Mouse (Mus musculus): ENCODE measurements around the gene Pabpn1l.
A peak's percentile ranks its signal among the peaks of the same experiment; 100 is the strongest.

Gene Pabpn1l

GRCm38 (mm10) chr8:122616181-122616905, 6.2 kb downstream of the Pabpn1l start:
- no peak for DNase-seq (ENCODE audit: low spot score)

DNA sequence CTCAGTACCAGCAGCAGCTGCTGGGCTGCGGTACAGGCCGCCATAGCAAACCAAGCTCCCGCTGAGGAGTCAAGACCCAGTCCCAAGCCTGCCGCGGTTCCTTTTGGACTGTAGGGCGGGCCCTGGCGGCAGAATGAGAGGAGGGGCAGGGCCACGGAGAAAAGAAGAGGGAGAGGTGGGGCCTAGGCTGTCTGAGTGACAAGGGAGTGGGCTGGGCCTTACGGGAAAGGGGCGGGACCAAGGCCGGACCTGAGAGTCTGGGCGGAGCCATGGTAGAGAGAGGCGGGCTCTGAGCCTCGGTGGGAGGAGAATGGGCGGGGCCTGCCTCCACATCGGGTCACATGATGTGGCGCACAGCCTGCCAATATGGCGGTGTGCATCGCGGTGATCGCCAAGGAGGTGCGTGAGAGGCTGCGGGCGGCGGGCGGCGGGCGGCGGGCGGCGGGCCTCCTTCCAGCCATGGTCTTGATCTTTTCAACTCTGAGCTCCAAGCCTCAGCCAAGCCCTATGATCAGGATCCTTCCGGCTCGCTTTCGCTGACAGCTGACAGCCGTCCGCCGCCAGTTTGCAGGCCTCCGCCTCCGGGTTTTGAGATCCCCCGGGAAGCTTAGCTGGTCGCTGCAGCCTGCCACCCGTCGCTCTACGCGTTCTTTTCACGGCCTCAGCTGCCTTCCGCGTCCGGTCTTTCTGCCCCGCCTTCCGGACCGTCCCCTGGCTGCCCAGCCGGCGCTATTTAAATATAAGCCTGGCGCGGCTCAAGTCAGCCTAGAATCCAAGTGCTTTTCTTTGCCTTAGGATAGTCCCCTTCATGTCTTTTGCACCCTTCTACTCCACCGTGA, 11.0 kb downstream of the Pabpn1l start, which contains the start of the genes Galns and Trappc2l:
TSS of gene Galns (minus strand) at position 169 of the 839 bp plus-strand sequence.
TSS of gene Trappc2l (plus strand) at position 346 of the 839 bp plus-strand sequence.
- peak; percentile 98 for DNase-seq (ENCODE audit: low spot score)

DNA sequence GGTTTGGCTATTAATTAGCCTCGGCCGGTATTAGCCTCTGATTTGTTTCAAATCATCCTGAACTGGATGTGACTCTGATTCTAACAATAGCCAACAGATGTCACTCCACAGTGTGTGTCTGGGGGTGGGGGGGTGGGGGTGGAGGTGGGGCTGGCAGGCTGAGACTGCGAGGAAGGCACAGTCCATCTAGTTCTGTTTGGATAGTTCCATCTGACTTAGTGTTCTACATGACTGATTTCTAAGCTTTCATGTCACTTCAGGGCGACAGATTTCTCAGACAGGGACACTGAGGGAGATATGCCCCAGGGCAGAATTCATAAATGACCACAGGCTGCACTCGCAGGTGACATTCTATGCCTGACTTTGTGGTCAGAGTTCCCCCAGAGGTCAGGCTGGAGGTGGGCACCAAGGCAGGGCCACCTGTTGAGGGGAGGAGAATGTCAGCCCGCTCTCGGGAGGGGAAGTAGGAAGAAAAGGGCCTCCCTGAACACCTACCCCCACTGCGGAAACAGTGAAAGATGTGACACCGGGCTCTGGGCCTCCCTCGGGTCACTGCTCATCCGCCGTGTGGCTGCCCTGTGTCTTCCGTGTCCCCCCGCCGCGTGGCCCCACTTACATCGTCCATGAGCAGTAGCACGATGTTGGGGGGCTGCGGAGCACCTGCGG, 11.8 kb downstream of the Pabpn1l start:
- DNase-seq (ENCODE audit: low spot score), result no peak

- no peak for DNase-seq (ENCODE audit: low spot score)
These were observed 12.3 kb downstream of the Pabpn1l start for GRCm38 (mm10) chr8:122610209-122610608.

DNA sequence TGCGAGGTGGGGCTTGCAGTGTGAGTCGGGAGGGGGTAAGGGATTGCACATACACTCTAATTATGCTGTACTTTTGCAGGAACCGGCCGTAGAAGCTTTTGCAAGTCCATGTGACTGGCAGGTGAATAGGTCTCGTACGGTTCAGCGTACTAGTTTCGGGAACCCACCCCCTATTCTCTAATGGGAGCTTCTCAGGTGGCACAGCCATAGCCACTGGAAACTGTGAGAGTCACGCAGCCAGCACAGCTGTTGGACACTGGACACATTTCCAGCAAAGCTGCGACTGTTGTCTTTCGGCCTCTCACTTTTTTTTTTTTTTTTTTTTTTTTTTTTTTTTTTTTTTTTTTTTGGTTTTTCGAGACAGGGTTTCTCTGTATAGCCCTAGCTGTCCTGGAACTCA, 15.7 kb downstream of the Pabpn1l start:
- no peak for DNase-seq (ENCODE audit: low spot score)

GRCm38 (mm10) chr8:122605367-122605766, 17.2 kb downstream of the Pabpn1l start:
- no peak for DNase-seq (ENCODE audit: low spot score)

GRCm38 (mm10) chr8:122604640-122605039, 17.9 kb downstream of the Pabpn1l start:
- DNase-seq (ENCODE audit: low spot score), result no peak

- DNase-seq (ENCODE audit: low spot score), result no peak
These were observed 21.9 kb downstream of the Pabpn1l start for GRCm38 (mm10) chr8:122600666-122601065.

GRCm38 (mm10) chr8:122596031-122596430, 26.5 kb downstream of the Pabpn1l start:
- DNase-seq (ENCODE audit: low spot score), result no peak

- no peak for DNase-seq (ENCODE audit: low spot score)
These were observed 28.6 kb downstream of the Pabpn1l start for GRCm38 (mm10) chr8:122593783-122594507.

- DNase-seq (ENCODE audit: low spot score), result no peak
These were observed 29.3 kb downstream of the Pabpn1l start for GRCm38 (mm10) chr8:122593240-122593639.

DNA sequence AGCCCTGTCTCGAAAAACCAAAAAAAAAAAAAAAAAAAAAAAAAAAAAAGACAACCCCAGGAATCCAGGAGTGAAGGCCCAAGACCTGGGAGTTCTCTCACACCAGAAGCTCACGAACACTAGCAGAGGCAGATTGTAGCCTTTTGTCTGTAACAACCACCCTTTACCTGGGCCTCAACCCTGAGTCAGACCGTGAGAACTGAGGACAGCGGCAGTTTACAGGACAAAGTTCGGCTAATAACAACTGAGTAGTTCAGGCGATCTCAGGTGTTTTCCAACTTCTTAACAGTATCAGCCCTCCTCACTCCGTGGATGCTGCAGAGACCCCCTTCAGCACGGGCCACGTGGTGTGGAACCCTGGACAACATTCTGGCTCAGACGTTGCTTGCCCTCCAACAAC, 35.8 kb downstream of the Pabpn1l start:
- DNase-seq (ENCODE audit: low spot score), result no peak

GRCm38 (mm10) chr8:122586171-122586570, 36.4 kb downstream of the Pabpn1l start:
- no peak for DNase-seq (ENCODE audit: low spot score)

GRCm38 (mm10) chr8:122585411-122585891, 37.1 kb downstream of the Pabpn1l start:
- peak; percentile 69 for DNase-seq (ENCODE audit: low spot score)

DNA sequence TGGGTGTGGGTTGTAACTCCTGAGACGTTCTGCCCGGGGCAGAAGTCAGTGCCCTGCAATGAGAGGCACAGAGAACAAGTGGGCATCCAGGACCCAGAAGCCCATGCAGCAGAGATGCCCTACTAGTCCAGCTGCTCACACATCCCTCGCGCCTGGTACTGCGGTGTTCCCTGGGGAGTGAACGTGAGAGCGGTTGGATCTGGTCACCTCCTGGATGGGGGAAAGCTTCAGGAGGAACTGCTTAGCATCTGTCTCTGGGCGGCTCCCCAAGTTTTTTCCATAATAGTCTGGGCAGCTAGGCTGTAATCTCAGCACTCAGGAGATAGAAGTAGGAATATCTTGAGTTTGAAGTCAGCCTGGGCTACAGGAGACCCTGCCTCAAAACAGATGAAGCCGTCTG, 37.6 kb downstream of the Pabpn1l start:
- DNase-seq (ENCODE audit: low spot score), result no peak

GRCm38 (mm10) chr8:122580926-122581325, 41.6 kb downstream of the Pabpn1l start:
- no peak for DNase-seq (ENCODE audit: low spot score)

DNA sequence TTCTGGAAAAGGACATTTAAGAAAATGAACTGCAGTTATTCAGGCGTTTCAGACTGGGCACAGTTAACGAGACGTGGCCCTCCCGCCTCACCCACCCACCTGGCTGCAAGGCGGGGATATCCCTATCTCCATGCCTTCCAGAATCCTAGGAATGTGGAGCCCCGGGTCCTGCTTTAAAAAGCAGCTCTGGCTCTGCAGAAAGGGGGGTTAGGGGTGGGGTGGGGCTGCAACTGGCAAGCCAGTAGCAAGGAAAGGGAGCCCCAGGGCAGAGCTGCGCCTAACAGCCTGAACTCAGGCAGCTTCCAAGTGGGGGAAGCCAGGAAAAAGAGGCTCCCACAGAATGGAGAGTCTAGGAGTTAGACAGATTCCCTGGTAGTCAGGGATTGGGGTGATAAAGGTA, 43.3 kb downstream of the Pabpn1l start:
- no peak for DNase-seq (ENCODE audit: low spot score)

GRCm38 (mm10) chr8:122577116-122577515, 45.4 kb downstream of the Pabpn1l start:
- DNase-seq (ENCODE audit: low spot score), result no peak

GRCm38 (mm10) chr8:122576648-122577022, 45.9 kb downstream of the Pabpn1l start, which contains the start of gene Aprt:
Gene Aprt (minus strand): TSS chr8:122576909.
- peak; percentile 87 for DNase-seq (ENCODE audit: low spot score)

DNA sequence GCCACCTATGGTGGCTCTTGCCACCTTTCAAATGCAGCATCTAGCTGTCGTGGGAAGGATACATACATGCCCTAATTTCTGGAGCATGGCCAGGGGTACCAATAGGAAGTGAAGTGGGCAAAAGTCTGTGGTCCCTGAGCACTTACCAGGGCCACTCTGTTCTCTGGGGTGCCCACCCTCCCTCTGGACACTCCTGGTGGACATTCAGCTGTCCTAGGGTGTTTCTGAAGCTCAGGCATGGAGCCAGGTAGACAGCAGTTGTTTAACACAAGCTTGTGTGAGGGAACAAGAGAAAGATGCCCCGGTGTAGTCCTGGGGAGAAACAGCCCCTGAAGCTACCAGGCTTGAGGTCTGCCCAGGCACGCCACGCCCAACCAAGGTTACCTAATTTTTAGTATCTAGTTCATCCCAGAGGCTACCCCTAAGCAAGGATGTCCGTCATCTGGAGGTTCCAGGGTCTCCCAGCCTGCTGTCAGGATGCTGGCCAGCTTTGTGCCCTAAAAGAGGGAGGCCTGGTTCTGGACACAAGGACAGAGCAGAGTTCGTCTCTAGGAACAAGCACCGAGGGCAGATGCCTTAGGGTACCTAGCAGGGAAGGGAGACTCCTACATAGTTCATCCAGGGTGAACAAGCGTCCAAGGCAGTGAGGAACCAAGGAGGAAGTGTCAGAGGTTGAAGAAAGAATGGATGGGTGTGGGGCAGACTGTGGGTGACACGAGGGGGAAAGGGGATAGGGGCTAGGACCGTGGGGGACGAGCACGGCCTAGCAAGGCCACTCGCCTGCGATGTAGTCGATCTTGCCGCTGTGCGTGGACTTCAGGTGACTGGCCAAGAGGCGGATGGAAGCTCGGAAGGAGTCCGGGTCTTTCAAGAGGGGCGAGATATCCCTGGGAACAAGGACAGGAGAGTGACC, 46.5 kb downstream of the Pabpn1l start:
- no peak for DNase-seq (ENCODE audit: low spot score)

GRCm38 (mm10) chr8:122575286-122575685, 47.3 kb downstream of the Pabpn1l start:
- DNase-seq (ENCODE audit: low spot score), result no peak

Data from adipocyte (in vitro differentiated cells).